Mouse (Mus musculus) heart, adult 2 months (tissue): ENCODE measurements around the gene Add2. TPM values are rescaled to one million over a fixed set of nuclear protein-coding genes. Genes with fewer than 3 reads are reported as not detected.

Experiments
- DNase-seq, 2 experiments: peaks; one replicate each; pipeline ENCODE4 v3.0.0; 2021
- H3K27ac ChIP-seq: fragments of 200-600 bp; 2 replicates; pipeline ENCODE4 v1.8.1; 2022
- H3K27me3 ChIP-seq: fragments of 200-500 bp; 2 replicates; pipeline ENCODE4 v1.6.1; 2012; ENCODE audit warnings: mild to moderate bottlenecking, low read length, inconsistent platforms, mixed read lengths; ENCODE audit not compliant: control insufficient read depth, insufficient read depth
- H3K36me3 ChIP-seq: fragments of 200-500 bp; 2 replicates; pipeline ENCODE4 v1.6.1; 2012; ENCODE audit warnings: low read length, inconsistent platforms; ENCODE audit not compliant: control insufficient read depth, insufficient read depth
- H3K4me1 ChIP-seq: fragments of 200-500 bp; 2 replicates; pipeline ENCODE4 v1.6.1; 2011; ENCODE audit warnings: low read length; ENCODE audit not compliant: control insufficient read depth, insufficient read depth
- H3K4me3 ChIP-seq: fragments of 200-600 bp; 2 replicates; pipeline ENCODE4 v1.8.1; 2022
- H3K79me2 ChIP-seq: fragments of 200-500 bp; replicated peaks from 2 replicates; pipeline ENCODE4 v1.6.1; 2012; ENCODE audit warnings: mild to moderate bottlenecking, inconsistent platforms, low read length, moderate library complexity, mixed read lengths; ENCODE audit not compliant: control insufficient read depth, insufficient read depth
- H3K9ac ChIP-seq: fragments of 200-500 bp; 2 replicates; pipeline ENCODE4 v1.6.1; 2012; ENCODE audit warnings: low read depth, mild to moderate bottlenecking, control low read depth, inconsistent platforms, low read length, mixed read lengths
- CTCF ChIP-seq: fragments of 200-600 bp; IDR thresholded peaks from 2 replicates; pipeline ENCODE4 v1.8.1; 2022; ENCODE audit warnings: antibody characterized with exemption, mild to moderate bottlenecking, moderate library complexity
- EP300 ChIP-seq: fragments of 200-500 bp; IDR thresholded peaks from 2 replicates; pipeline ENCODE4 v1.6.1; 2011; ENCODE audit warnings: low read depth, low read length, control low read depth; ENCODE audit not compliant: insufficient read depth
- POLR2A ChIP-seq: fragments of 200-500 bp; IDR thresholded peaks from 2 replicates; pipeline ENCODE4 v1.6.1; 2011; ENCODE audit warnings: mild to moderate bottlenecking, low read depth, low read length, control low read depth; ENCODE audit not compliant: insufficient read depth
- WGBS: fragments of 180-500 bp; shearing (Covaris S2); methylation state at CpG from one replicate; pipeline ENCODE4 v1.1.7; 2018; 5-methylcytosine and 5-hydroxymethylcytosine counted together
- intact Hi-C: fragments of 180-260 bp; cut with DNase I; formaldehyde crosslinking; loops from one replicate; pipeline ENCODE4 v1.15.1; 2025
- polyA plus RNA-seq: library from polyadenylated mRNA; depleted of rRNA; stranded (reverse); fragments of >200 nt; gene quantifications from 2 replicates; pipeline ENCODE4 v1.2.3, GENCODE M21; 2012; rRNA removed
- total RNA-seq, 2 experiments: library from RNA; stranded (reverse); gene quantifications; 2 replicates each; pipeline ENCODE4 v1.2.3; 2021

Add2 gene
- total and polyA plus RNA-seq, 3 experiments: 0.16 to 0.39 (median 0.25) TPM

DNA sequence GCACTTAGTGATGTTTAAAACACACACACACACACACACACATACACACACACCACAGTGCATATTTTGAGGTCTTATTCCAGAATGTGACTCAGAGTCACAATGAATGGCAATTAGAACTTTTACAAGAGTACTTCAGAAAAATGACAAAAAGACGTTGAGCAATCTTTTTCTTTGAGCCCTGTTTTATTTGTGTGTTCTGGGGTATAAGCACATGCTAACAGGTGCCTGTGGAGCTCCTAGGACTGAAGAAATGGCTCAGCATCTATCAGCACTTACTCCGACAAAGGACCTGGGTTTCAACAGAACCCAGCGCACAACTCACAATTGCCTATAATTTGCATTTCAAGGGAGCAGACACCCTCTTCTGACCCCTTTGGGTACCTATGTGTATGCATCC lies 135.5 kb downstream of the Add2 start:
- H3K4me1 ChIP-seq: no peaks in the 10 kb centered on the region
- H3K27ac ChIP-seq: no peak overlapping the region
- intact Hi-C loops: no loop called here
- 73% methylated on average over 3 of the region's 3 CpGs for WGBS
- H3K9ac ChIP-seq: no peak overlapping the region
- no peaks in the 10 kb centered on the region for H3K36me3 ChIP-seq
- H3K79me2 ChIP-seq: no peaks in the 10 kb centered on the region
- H3K27me3 ChIP-seq: no peaks in the 10 kb centered on the region
- TF ChIP-seq POLR2A (no peak), EP300 (no peak), CTCF (no peak)
- no peak overlapping the region for H3K4me3 ChIP-seq
- DNase-seq: no peak

DNA sequence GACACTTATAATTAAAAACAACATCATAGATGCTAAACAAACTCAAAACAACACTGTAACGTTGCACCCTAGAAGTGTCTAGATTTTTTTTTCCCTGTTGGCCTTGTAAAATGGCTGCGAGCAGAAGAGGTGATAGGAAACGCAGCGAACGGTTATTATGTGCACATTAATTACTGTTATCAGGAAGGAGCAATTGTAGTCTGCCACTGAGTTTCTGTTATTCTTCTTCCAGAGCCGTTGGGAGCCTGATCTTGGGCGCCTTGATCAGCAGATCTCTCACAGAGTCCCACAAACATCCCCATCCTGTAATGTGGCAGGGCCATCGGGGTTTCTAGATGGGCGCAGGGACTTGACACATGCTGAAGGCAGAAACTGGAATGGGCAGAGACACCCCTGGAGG lies 137.9 kb downstream of the Add2 start:
- Histone ChIP-seq H3K4me3 (no peak overlapping the region), H3K27ac (no peak overlapping the region), H3K27me3 (no peaks in the 10 kb centered on the region), H3K36me3 (no peaks in the 10 kb centered on the region), H3K9ac (no peak overlapping the region), H3K79me2 (no peaks in the 10 kb centered on the region), H3K4me1 (no peaks in the 10 kb centered on the region)
- no peak for DNase-seq
- intact Hi-C loops: no loop called here
- TF ChIP-seq POLR2A (no peak), CTCF (no peak), EP300 (no peak)
- WGBS: 78% methylated on average over 9 of the region's 9 CpGs

DNA sequence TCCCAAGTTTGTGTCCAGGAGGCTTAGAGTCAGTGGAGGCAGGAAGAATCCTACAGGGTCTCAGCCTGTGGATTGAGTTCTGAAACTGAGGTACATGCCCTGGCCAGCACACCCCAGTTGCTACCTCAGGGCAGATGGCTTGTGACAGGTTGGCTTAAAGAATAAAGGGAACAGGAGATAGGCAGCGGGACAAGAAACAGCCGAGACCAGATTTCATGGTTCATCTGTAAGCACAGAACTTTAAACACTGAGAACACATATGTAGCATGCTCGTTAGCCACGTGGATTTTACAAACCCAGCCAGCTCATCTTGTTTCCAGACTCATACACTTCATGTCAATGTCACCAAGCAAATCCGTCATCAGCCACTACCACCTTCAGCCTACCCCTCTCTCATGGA lies 139.4 kb downstream of the Add2 start:
- TF ChIP-seq EP300: no peak
- TF ChIP-seq POLR2A: no peak
- no peak for TF ChIP-seq CTCF
- WGBS: 68% methylated on average over 5 of the region's 5 CpGs
- DNase-seq: no peak
- no peaks in the 10 kb centered on the region for H3K36me3 ChIP-seq
- no peak overlapping the region for H3K9ac ChIP-seq
- no peaks in the 10 kb centered on the region for H3K79me2 ChIP-seq
- no peak overlapping the region for H3K27ac ChIP-seq
- H3K4me1 ChIP-seq: no peaks in the 10 kb centered on the region
- H3K27me3 ChIP-seq: no peaks in the 10 kb centered on the region
- H3K4me3 ChIP-seq: no peak overlapping the region
- intact Hi-C loops: no loop called here

DNA sequence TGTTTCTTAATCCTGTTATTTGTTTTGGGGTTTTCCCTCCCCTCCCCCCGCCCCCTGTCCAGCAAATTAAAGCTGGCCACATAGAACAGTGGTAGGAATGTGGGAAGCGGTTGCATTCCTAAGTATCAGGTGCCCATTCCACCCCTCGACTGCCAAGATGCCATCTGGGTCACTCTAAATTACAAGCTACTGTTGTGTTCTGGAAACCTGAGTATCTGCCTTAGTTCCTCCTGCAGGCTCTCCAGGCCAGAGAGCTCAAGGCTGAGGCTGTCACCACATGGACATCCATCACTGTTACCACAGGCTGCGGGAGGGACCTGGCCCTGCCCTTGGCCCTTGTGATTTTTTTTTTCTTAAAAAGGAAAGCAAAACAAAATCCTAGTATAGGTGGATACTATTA lies 140.7 kb downstream of the Add2 start:
- 69% methylated on average over 4 of the region's 4 CpGs for WGBS
- intact Hi-C loops: no loop called here

More for the DNA sequence above, 140.7 kb downstream of the Add2 start:
- TF ChIP-seq EP300 (no peak), CTCF (no peak), POLR2A (no peak)
- no peaks in the 10 kb centered on the region for H3K79me2 ChIP-seq
- no peak for DNase-seq
- H3K4me1 ChIP-seq: no peaks in the 10 kb centered on the region
- no peak overlapping the region for H3K4me3 ChIP-seq
- H3K27me3 ChIP-seq: no peaks in the 10 kb centered on the region
- no peaks in the 10 kb centered on the region for H3K36me3 ChIP-seq
- no peak overlapping the region for H3K27ac ChIP-seq
- H3K9ac ChIP-seq: no peak overlapping the region

Other genes starting within 250 kb of the Add2 start
- gene Nat8f6, start 207.7 kb upstream of the Add2 start, total RNA-seq: under 1 TPM in 1 of 2 experiments, not detected in 1; 0.18 TPM
- gene Nat8f6, start 207.7 kb upstream of the Add2 start, polyA plus RNA-seq: 0.29 and 0.73 TPM in 2 replicates
- not detected for gene Nat8f5, start 207.7 kb upstream of the Add2 start, total RNA-seq
- gene Nat8f5, start 207.7 kb upstream of the Add2 start, polyA plus RNA-seq: not detected in 2 replicates
- not detected for gene Nat8, start 196.6 kb upstream of the Add2 start, total RNA-seq
- not detected in 2 replicates for gene Nat8, start 196.6 kb upstream of the Add2 start, polyA plus RNA-seq
- under 1 TPM in 1 of 2 experiments, not detected in 1; 0.13 TPM for gene Nat8f2, start 159.5 kb upstream of the Add2 start, total RNA-seq
- 0.15 TPM in 1 of 2 replicates, not detected in the other for gene Nat8f2, start 159.5 kb upstream of the Add2 start, polyA plus RNA-seq
- under 1 TPM; 0.73 to 0.76 TPM for gene Nat8f4, start 123.8 kb upstream of the Add2 start, total RNA-seq
- gene Nat8f4, start 123.8 kb upstream of the Add2 start, polyA plus RNA-seq: 0.66 and 1.5 TPM in 2 replicates
- gene Tprkb, start 116.8 kb upstream of the Add2 start, total RNA-seq: 10 to 100 TPM; 11.0 to 14.1 TPM
- gene Tprkb, start 116.8 kb upstream of the Add2 start, polyA plus RNA-seq: 12.2 and 15.5 TPM in 2 replicates
- 1 to 10 TPM; 2.0 to 2.1 TPM for gene Nat8f1, start 113.0 kb upstream of the Add2 start, total RNA-seq
- gene Nat8f1, start 113.0 kb upstream of the Add2 start, polyA plus RNA-seq: 5.1 and 6.1 TPM in 2 replicates
- gene Dusp11, start 67.0 kb upstream of the Add2 start, total RNA-seq: 10 to 100 TPM; 38.0 to 41.8 TPM
- 26.0 and 52.4 TPM in 2 replicates for gene Dusp11, start 67.0 kb upstream of the Add2 start, polyA plus RNA-seq
- not detected for gene Figla, start 12.5 kb upstream of the Add2 start, total RNA-seq
- gene Figla, start 12.5 kb upstream of the Add2 start, polyA plus RNA-seq: not detected in 2 replicates
- 1 to 10 TPM; 1.0 to 1.6 TPM for gene Tgfa, start 166.5 kb downstream of the Add2 start, total RNA-seq
- 0.80 and 1.0 TPM in 2 replicates for gene Tgfa, start 166.5 kb downstream of the Add2 start, polyA plus RNA-seq